ENCODE assay signal across 10 mouse cellular contexts in genomic region chr9:7833421-7833820, GRCm38 (mm10). TPM values are rescaled to one million over a fixed set of nuclear protein-coding genes. Genes with fewer than 3 reads are reported as not detected.
DNase-seq lines count a peak whose midpoint lies in the region; ATAC-seq and TF ChIP-seq lines count a peak whose summit lies in the region.
"Had no signal": no experiment of that assay in that cellular context is flagged by ENCODE, and none has a peak within 500 bp of the region (broad histone marks: within the 10 kb centered on the region; RNA-seq: fewer than 3 reads in every experiment).

No protein-coding gene starts in this region.

- H3K36me3 ChIP-seq in erythroblast, embryonic 14.5 days (ENCODE audit: control insufficient read depth): peaks cover 33% of the 10 kb centered on the region
- H3K36me3 ChIP-seq in lung, embryonic 14.5 days (ENCODE audit: insufficient read depth): peaks cover 18% of the 10 kb centered on the region; the same call in 1 of the 2 replicates
- H3K36me3 ChIP-seq in forebrain, embryonic 16.5 days (ENCODE audit: control insufficient read depth, insufficient read depth): 0 out of 2 replicates have a peak, but pooled peaks cover 4% of the 10 kb centered on the region
- peaks cover 20% of the 10 kb centered on the region for H3K36me3 ChIP-seq in neural tube, embryonic 13.5 days

- H3K27me3 ChIP-seq in erythroblast, embryonic 14.5 days (ENCODE audit: control insufficient read depth): no peaks in the 10 kb centered on the region
- H3K27me3 ChIP-seq in lung, embryonic 14.5 days (ENCODE audit: insufficient read depth, low read length): no peaks in the 10 kb centered on the region
- no peaks in the 10 kb centered on the region for H3K27me3 ChIP-seq in forebrain, embryonic 16.5 days (replicated peaks; ENCODE audit: control insufficient read depth, insufficient read depth, low read length)
- no peaks in the 10 kb centered on the region for H3K27me3 ChIP-seq in neural tube, embryonic 13.5 days

- intact Hi-C loops in left cerebral cortex, postnatal 25 days (cut with DNase I): loop anchor here (10.0 kb wide), 2 partner anchors 301 to 649 kb away; partner anchors contain the start of genes Cep126, Dcun1d5 and Dync2h1

- H3K4me3 ChIP-seq in erythroblast, embryonic 14.5 days (replicated peaks): peak overlapping the region; percentile 24
- H3K4me3 ChIP-seq in lung, embryonic 14.5 days (ENCODE audit: low read depth, low read length): no peak overlapping the region
- 0 out of 2 replicates have a peak overlapping the region, but pooled peaks have one; percentile 14 for H3K4me3 ChIP-seq in forebrain, embryonic 16.5 days (replicated peaks; ENCODE audit: low read length)
- 0 out of 2 replicates have a peak overlapping the region, but pooled peaks have one; percentile 2 for H3K4me3 ChIP-seq in neural tube, embryonic 13.5 days

- DNase-seq in lung, embryonic 14.5 days: no peak
- DNase-seq in lung, adult 18-20 months: no peak
- DNase-seq in left cerebral cortex, postnatal 25 days (ENCODE audit: low spot score in 2 of 2): no peak
- DNase-seq in cerebellum, adult 8-10 months: no peak
- DNase-seq: adrenal gland, postnatal 36 days; left cerebral cortex, postnatal 4 days had no signal

- H3K27ac ChIP-seq in lung, embryonic 14.5 days (ENCODE audit: low read depth): no peak overlapping the region
- no peak overlapping the region for H3K27ac ChIP-seq in forebrain, embryonic 16.5 days (ENCODE audit: low read length)
- H3K27ac ChIP-seq in neural tube, embryonic 13.5 days (replicated peaks): no peak overlapping the region

- H3K9ac ChIP-seq in lung, embryonic 14.5 days: 0 out of 2 replicates have a peak overlapping the region, but pooled peaks have one; percentile 5
- no peak overlapping the region for H3K9ac ChIP-seq in forebrain, embryonic 16.5 days (replicated peaks; ENCODE audit: low read depth, low read length)
- H3K9ac ChIP-seq in neural tube, embryonic 13.5 days: no peak overlapping the region

- no peak for TF ChIP-seq CTCF in lung, embryonic 14.5 days (IDR thresholded peaks at IDR 0.05; ENCODE audit: low read depth)

- peak overlapping the region; percentile 15; the same call in 1 of the 2 replicates for H3K4me2 ChIP-seq in lung, embryonic 14.5 days
- peak overlapping the region; percentile 39 for H3K4me2 ChIP-seq in forebrain, embryonic 16.5 days (ENCODE audit: low read length)
- peak overlapping the region; percentile 43 for H3K4me2 ChIP-seq in neural tube, embryonic 13.5 days

- WGBS in lung, embryonic 14.5 days: 85% methylated on average over 6 of the region's 6 CpGs
- 93% methylated on average over 6 of the region's 6 CpGs for WGBS in forebrain, embryonic 16.5 days
- 84% methylated on average over 6 of the region's 6 CpGs for WGBS in neural tube, embryonic 13.5 days

- H3K4me1 ChIP-seq in erythroblast, embryonic 14.5 days (ENCODE audit: control insufficient read depth): peaks cover 67% of the 10 kb centered on the region
- peaks cover 7% of the 10 kb centered on the region; the same call in 1 of the 2 replicates for H3K4me1 ChIP-seq in lung, embryonic 14.5 days (ENCODE audit: insufficient read depth)
- H3K4me1 ChIP-seq in forebrain, embryonic 16.5 days (replicated peaks; ENCODE audit: control insufficient read depth, insufficient read depth, low read length): peaks cover 31% of the 10 kb centered on the region
- peaks cover 66% of the 10 kb centered on the region for H3K4me1 ChIP-seq in neural tube, embryonic 13.5 days (replicated peaks)

- no peaks in the 10 kb centered on the region for H3K9me3 ChIP-seq in erythroblast, embryonic 14.5 days (ENCODE audit: control insufficient read depth, low read length)
- H3K9me3 ChIP-seq in lung, embryonic 14.5 days (ENCODE audit: low read depth, low read length): no peaks in the 10 kb centered on the region
- H3K9me3 ChIP-seq in forebrain, embryonic 16.5 days (ENCODE audit: control insufficient read depth, low read length): no peaks in the 10 kb centered on the region
- no peaks in the 10 kb centered on the region for H3K9me3 ChIP-seq in neural tube, embryonic 13.5 days

- ATAC-seq in erythroblast, adult 5-6 weeks (replicated peaks; ENCODE audit: low FRiP score, poor library complexity, severe bottlenecking): no peak
- no peak for ATAC-seq in lung, embryonic 14.5 days (ENCODE audit: insufficient read depth)
- no peak for ATAC-seq in forebrain, embryonic 16.5 days
- no peak for ATAC-seq in neural tube, embryonic 13.5 days (ENCODE audit: low read depth)

RNA-seq across cellular contexts. Expression of gene Birc2, which starts 3.4 kb away (rescaled TPM):
- 0.09 and 0.47 TPM in 2 replicates for polyA plus RNA-seq in erythroblast, embryonic 14.5 days (2012)
- 29.4 and 33.2 TPM in 2 replicates for total RNA-seq in erythroblast, adult 5-6 weeks (2015; ENCODE audit: low replicate concordance)
- 35.0 and 37.4 TPM in 2 replicates for total RNA-seq in erythroblast, adult 5-6 weeks (2017; ENCODE audit: low replicate concordance)
- 36.2 and 37.3 TPM in 2 replicates for polyA plus RNA-seq in lung, embryonic 14.5 days (2014; fragmentation: Nextera tagmentation; extraction: Ambion mirVana)
- polyA plus RNA-seq in forebrain, embryonic 16.5 days (2015; fragmentation: Nextera tagmentation; extraction: Ambion mirVana): 56.8 and 57.8 TPM in 2 replicates
- polyA plus RNA-seq in neural tube, embryonic 13.5 days (2015; fragmentation: Nextera tagmentation; extraction: Ambion mirVana): 38.6 and 44.4 TPM in 2 replicates
- total RNA-seq in left cerebral cortex, postnatal 25 days (2021): 10 to 100 TPM; 35.1 to 37.5 TPM

RNA-seq across cellular contexts. Expression of gene Birc3, which starts 39.6 kb away (rescaled TPM):
- 0.05 and 0.09 TPM in 2 replicates for polyA plus RNA-seq in erythroblast, embryonic 14.5 days (2012)
- total RNA-seq in erythroblast, adult 5-6 weeks (2015; ENCODE audit: low replicate concordance): 16.9 and 25.9 TPM in 2 replicates
- total RNA-seq in erythroblast, adult 5-6 weeks (2017; ENCODE audit: low replicate concordance): 9.3 and 10.6 TPM in 2 replicates
- polyA plus RNA-seq in lung, embryonic 14.5 days (2014; fragmentation: Nextera tagmentation; extraction: Ambion mirVana): 5.6 and 7.9 TPM in 2 replicates
- polyA plus RNA-seq in forebrain, embryonic 16.5 days (2015; fragmentation: Nextera tagmentation; extraction: Ambion mirVana): 1.9 and 2.0 TPM in 2 replicates
- polyA plus RNA-seq in neural tube, embryonic 13.5 days (2015; fragmentation: Nextera tagmentation; extraction: Ambion mirVana): 2.3 and 3.1 TPM in 2 replicates
- 1 to 10 TPM; 2.7 to 3.8 TPM for total RNA-seq in left cerebral cortex, postnatal 25 days (2021)

Comparison
In these comparisons a context has a peak if more than half of its experiments do, and no peak if none do; other contexts are left out.
1. RNA of gene Birc2, which starts 3.4 kb away (polyA plus RNA-seq): 56.8 to 57.8 TPM in forebrain, embryonic 16.5 days, 38.6 to 44.4 TPM in neural tube, embryonic 13.5 days and 36.2 to 37.3 TPM in lung, embryonic 14.5 days; 0.09 to 0.47 TPM in erythroblast, embryonic 14.5 days; every median in the first group is over 10 times any median in the second.
2. Peak in every context shown above with its lines, with median percentiles within 50 percentile points of each other: H3K4me2 ChIP-seq.